Mouse (Mus musculus): Measurements from ENCODE around the gene Macc1.

DNA sequence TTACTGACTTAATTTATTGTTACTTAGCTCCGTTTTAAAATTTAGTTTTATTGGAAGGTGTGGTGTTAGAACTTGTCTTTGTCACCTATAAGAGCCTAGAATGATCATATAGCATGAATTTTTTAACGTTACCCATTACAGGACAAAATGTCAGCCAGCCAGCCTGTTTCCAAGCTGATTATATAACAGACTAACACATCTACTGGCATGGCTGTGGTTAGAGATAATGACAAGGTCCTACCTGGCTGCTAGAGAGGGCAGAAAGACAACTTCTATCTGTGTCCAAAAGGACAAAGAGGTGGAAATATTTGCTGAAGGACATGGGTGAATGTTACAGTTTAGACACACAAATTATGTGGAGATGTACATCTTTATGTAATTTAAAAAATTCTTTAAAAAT is 101.8 kb downstream of the Macc1 start:
- TF ChIP-seq CTCF (IDR thresholded peaks at IDR 0.05) = no peak
- TF ChIP-seq POLR2A (IDR thresholded peaks at IDR 0.05; ENCODE audit: insufficient read depth, low read depth, low read length) = no peak
- TF ChIP-seq EP300 (IDR thresholded peaks at IDR 0.05; ENCODE audit: insufficient read depth, low read depth, low read length) = no peak

All from heart, adult 2 months (tissue).